Mouse (Mus musculus): ENCODE data around the gene Ntpcr. TPM values are rescaled to one million over a fixed set of nuclear protein-coding genes. Genes with fewer than 3 reads are reported as not detected.
A peak's percentile ranks its signal among the peaks of the same experiment; 100 is the strongest.

Ntpcr gene
- polyA plus RNA-seq, 1 experiment from 2014 or later: 32.7 TPM

DNA sequence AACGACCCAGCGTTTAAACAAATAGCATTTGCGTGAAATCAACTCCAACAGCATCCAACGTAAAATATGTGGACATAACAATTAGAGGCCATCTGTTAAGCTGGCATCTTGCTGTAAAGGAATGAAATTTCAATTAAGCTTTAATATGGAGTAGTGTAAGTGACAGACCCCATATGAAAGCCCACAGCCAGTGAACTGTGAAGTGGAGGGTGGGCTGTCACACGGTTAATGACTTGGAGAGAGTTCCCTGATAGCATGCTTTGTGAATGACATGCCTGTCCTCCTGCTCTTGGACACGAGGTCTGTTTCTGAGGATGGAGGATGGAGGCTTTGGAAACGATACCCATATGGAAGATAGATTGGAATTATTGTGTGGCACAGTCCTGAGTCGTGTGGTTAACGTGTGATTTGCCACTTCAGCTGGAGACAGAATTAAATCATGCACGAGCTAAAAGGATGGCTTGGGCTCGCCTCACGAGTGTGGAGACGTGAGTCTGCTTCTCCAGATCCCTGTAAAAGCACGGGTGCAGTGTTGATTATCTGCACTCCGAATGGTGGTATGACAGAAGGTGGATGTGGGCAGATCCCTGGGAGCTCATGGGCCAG lies 26.8 kb upstream of the Ntpcr start:
- Histone ChIP-seq H3K9ac (no peak overlapping the region), H3K4me2 (no peak overlapping the region), H3K36me3 (no peaks in the 10 kb centered on the region), H3K4me1 (no peaks in the 10 kb centered on the region), H3K4me3 (no peak overlapping the region), H3K27me3 (no peaks in the 10 kb centered on the region), H3K27ac (no peak overlapping the region), H3K9me3 (no peaks in the 10 kb centered on the region)
- WGBS: 73% methylated on average over 15 of the region's 15 CpGs
- no peak for ATAC-seq (ENCODE audit: borderline replicate concordance, extremely low read depth, low FRiP score, low TSS enrichment)

DNA sequence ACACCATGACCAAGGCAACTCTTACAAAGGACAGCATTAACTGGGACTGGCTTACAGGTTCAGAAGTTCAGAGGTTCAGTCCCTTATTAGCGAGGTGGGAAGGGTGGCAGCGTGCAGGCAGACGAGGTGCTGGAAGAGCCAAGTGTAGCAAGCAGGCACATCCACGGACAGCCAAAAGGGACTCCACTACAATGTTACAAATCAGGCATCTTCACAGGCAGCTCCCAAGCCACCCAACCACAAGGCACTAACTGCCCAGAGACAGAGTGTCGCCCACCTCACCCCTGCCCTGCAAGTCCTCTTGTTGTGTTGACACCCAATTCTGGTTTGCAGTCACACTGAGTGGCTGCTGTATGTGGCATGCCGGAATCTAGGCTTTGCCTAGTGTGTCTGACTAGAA lies 25.3 kb upstream of the Ntpcr start:
- H3K36me3 ChIP-seq: no peaks in the 10 kb centered on the region
- 78% methylated on average over 6 of the region's 6 CpGs for WGBS
- no peak overlapping the region for H3K9ac ChIP-seq
- no peaks in the 10 kb centered on the region for H3K4me1 ChIP-seq
- no peak overlapping the region for H3K4me3 ChIP-seq
- H3K27me3 ChIP-seq: no peaks in the 10 kb centered on the region
- H3K9me3 ChIP-seq: no peaks in the 10 kb centered on the region
- no peak overlapping the region for H3K4me2 ChIP-seq
- ATAC-seq (ENCODE audit: borderline replicate concordance, extremely low read depth, low FRiP score, low TSS enrichment): no peak
- no peak overlapping the region for H3K27ac ChIP-seq

DNA sequence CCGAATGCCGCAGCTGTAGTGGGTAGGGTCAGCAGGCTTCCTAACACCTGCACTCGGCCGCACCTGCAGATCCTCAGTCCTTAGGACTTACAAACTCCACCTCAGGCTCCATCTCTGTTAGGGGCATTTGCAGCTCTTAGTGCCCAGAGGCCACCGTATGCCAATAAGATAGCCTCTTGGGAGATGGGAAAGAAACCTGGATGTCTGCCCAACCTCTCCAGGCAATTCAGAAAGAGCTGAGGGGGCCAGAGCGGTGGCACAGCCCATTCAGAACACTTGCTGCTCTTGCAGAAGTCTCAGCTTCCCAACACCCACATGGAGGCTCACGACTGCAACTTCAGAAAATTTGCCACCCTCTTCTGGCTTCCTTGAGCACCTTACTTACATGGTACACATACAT lies 23.9 kb upstream of the Ntpcr start:
- Histone ChIP-seq H3K36me3 (no peaks in the 10 kb centered on the region), H3K4me3 (no peak overlapping the region), H3K27me3 (no peaks in the 10 kb centered on the region), H3K9me3 (no peaks in the 10 kb centered on the region), H3K4me1 (no peaks in the 10 kb centered on the region), H3K4me2 (no peak overlapping the region), H3K9ac (no peak overlapping the region), H3K27ac (no peak overlapping the region)
- ATAC-seq (ENCODE audit: borderline replicate concordance, extremely low read depth, low FRiP score, low TSS enrichment): no peak
- 78% methylated on average over 7 of the region's 7 CpGs for WGBS

DNA sequence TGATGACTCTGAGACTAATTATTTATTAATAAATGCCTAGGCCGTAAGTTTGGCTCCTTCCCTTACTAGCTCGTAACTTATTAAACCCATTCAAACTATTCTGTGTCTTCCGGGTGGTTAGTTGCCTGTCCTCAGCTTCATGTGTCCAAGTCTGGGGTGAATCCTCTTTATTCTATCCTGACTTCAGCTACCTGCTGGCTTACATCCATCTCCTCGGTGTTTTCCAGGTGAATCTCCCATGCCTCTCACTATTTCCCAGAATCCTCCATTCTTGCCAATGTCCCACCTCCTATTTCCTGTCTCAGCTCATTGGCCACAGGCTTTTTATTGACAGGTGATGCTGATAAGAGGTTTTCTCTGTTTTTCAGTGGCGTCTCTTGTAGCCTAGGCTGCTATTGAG lies 20.6 kb upstream of the Ntpcr start:
- no peaks in the 10 kb centered on the region for H3K36me3 ChIP-seq
- no peaks in the 10 kb centered on the region for H3K4me1 ChIP-seq
- no peak for ATAC-seq (ENCODE audit: borderline replicate concordance, extremely low read depth, low FRiP score, low TSS enrichment)
- no peak overlapping the region for H3K9ac ChIP-seq
- H3K4me3 ChIP-seq: no peak overlapping the region
- no peaks in the 10 kb centered on the region for H3K9me3 ChIP-seq
- no peak overlapping the region for H3K4me2 ChIP-seq
- 83% methylated on average over 5 of the region's 5 CpGs for WGBS
- H3K27ac ChIP-seq: no peak overlapping the region
- no peaks in the 10 kb centered on the region for H3K27me3 ChIP-seq

DNA sequence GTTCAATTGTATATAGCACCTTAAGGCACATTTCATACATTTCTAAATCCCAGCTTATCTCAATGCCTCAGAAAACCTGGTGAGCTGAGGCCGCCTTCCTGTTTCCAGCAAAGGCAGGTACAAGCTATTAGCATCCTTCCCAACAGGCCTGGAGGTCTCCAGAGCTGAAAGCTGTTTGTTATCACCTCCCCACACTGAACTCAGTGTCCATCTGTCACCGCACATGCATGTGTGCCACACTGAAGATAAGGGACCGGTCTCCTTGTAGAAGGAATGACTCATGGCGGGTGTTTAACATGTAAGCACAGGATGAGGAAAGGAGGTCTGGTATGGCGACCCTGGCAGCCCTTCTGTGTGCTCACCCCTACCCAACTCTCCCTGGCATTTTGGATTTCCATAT lies 18.2 kb upstream of the Ntpcr start:
- H3K4me1 ChIP-seq: no peaks in the 10 kb centered on the region
- 71% methylated on average over 5 of the region's 5 CpGs for WGBS
- no peak overlapping the region for H3K4me2 ChIP-seq
- no peaks in the 10 kb centered on the region for H3K36me3 ChIP-seq
- no peaks in the 10 kb centered on the region for H3K9me3 ChIP-seq
- no peak overlapping the region for H3K27ac ChIP-seq
- H3K9ac ChIP-seq: no peak overlapping the region
- H3K4me3 ChIP-seq: no peak overlapping the region
- H3K27me3 ChIP-seq: no peaks in the 10 kb centered on the region
- ATAC-seq (ENCODE audit: borderline replicate concordance, extremely low read depth, low FRiP score, low TSS enrichment): no peak

DNA sequence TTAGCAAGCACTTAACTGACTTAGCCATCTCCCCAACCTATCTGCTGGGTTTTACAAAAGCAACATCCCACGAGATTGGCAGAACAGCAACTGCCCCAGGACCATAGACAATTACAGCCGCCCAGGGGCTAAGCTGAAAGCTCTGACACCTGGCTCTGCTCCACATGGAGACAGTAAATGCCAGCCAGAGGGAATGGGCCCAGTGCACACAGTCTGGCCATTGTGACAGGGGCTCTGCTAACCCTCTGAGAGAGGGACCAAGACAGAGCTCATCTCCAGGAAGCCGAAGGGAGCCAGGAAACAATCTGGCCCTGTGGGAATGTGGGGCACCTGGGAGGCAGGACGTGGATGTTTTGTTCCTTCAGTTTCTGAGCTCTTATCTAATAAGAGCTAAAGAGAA lies 13.6 kb upstream of the Ntpcr start:
- Histone ChIP-seq H3K36me3 (no peaks in the 10 kb centered on the region), H3K9ac (no peak overlapping the region), H3K9me3 (no peaks in the 10 kb centered on the region), H3K4me1 (no peaks in the 10 kb centered on the region), H3K4me3 (no peak overlapping the region), H3K4me2 (no peak overlapping the region), H3K27me3 (no peaks in the 10 kb centered on the region), H3K27ac (no peak overlapping the region)
- ATAC-seq (ENCODE audit: borderline replicate concordance, extremely low read depth, low FRiP score, low TSS enrichment): no peak
- 37% methylated on average over 4 of the region's 4 CpGs for WGBS

DNA sequence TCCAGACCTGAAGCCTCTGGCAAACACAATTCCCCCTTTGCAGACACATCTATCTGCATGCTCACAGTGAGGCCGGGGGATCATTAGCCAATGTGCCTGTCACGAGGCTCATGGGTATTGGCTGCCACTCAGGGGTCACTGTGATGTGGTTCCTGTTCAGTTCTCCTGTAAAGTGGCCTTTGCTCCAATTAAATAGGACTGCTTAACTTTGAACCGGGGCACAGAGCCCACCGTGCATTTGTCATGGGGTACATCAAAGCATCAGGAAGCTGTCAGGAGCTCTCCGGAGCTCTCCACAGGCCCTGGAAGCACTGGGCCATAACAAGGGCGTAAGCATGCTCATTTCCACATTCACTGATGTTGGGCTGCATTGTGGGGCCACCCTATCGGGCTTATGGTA lies 13.2 kb upstream of the Ntpcr start:
- Histone ChIP-seq H3K36me3 (no peaks in the 10 kb centered on the region), H3K9me3 (no peaks in the 10 kb centered on the region), H3K4me2 (no peak overlapping the region), H3K27me3 (no peaks in the 10 kb centered on the region), H3K9ac (no peak overlapping the region), H3K4me1 (no peaks in the 10 kb centered on the region), H3K4me3 (no peak overlapping the region), H3K27ac (no peak overlapping the region)
- 37% methylated on average over 7 of the region's 7 CpGs for WGBS
- ATAC-seq (ENCODE audit: borderline replicate concordance, extremely low read depth, low FRiP score, low TSS enrichment): no peak

DNA sequence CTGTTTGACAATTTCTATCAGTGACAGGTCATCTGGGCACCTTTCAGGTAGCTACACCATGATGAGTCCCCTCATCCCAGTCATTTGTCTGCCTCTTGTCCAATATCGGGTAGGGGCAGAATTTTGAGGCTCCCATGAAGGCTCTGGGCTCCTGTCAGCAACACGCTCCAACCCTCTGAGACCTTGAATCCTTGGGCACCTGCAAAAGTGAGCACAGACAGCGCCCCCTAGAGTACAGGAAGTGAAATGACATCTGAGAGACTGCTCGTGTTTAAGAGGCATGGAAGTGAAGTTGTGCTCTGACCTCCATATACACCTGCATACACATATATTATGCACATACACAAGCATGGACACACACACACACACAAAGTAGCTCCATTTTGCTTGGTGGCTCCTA lies 10.8 kb upstream of the Ntpcr start:
- H3K27me3 ChIP-seq: no peaks in the 10 kb centered on the region
- ATAC-seq (ENCODE audit: borderline replicate concordance, extremely low read depth, low FRiP score, low TSS enrichment): no peak
- 64% methylated on average over 4 of the region's 4 CpGs for WGBS
- H3K27ac ChIP-seq: no peak overlapping the region
- no peaks in the 10 kb centered on the region for H3K9me3 ChIP-seq
- H3K4me2 ChIP-seq: no peak overlapping the region
- H3K36me3 ChIP-seq: no peaks in the 10 kb centered on the region
- no peaks in the 10 kb centered on the region for H3K4me1 ChIP-seq
- H3K4me3 ChIP-seq: no peak overlapping the region
- no peak overlapping the region for H3K9ac ChIP-seq

DNA sequence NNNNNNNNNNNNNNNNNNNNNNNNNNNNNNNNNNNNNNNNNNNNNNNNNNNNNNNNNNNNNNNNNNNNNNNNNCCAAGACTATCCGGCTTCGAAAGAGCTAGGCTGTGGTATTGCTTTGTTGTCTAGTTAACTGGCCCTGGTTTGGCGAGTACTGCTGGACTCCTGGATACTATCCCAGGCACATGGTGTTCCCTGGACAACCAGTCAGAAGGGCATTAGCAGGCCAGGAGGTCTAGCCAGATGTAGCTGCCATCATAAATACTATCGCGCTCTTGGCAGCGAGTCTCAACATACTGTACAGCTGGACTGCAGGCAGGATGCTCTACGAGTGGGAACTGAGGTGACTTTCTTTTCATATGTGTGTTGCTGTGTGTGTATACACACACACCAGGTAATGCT lies 7.1 kb upstream of the Ntpcr start:
- no peak for ATAC-seq (ENCODE audit: borderline replicate concordance, extremely low read depth, low FRiP score, low TSS enrichment)
- Histone ChIP-seq H3K9ac (no peak overlapping the region), H3K4me3 (no peak overlapping the region), H3K4me1 (peaks cover 9% of the 10 kb centered on the region; the same call in 1 of the 2 replicates), H3K27ac (no peak overlapping the region), H3K9me3 (no peaks in the 10 kb centered on the region), H3K27me3 (no peaks in the 10 kb centered on the region), H3K36me3 (no peaks in the 10 kb centered on the region), H3K4me2 (no peak overlapping the region)
- WGBS: 76% methylated on average over 7 of the region's 7 CpGs

DNA sequence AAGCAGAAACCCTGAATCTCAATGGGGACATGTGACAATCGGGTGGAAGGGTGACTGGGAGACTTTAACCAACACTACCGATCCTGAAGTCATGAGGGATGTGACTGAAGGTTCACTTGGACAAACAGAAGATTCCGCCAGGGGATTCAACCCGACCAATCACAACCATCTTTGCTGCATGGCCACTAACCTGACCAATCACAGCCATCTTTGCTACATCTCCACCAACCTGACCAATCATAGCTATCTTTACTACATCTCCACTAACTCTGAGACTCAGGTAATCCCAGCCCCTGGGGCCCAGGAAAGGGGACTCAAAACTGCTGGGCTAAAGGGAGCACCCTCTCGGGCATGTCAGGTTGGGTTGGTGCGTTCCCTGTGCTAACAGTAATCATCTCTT lies 6.3 kb upstream of the Ntpcr start:
- Histone ChIP-seq H3K9ac (no peak overlapping the region), H3K27ac (no peak overlapping the region), H3K4me3 (no peak overlapping the region), H3K9me3 (no peaks in the 10 kb centered on the region), H3K4me2 (no peak overlapping the region), H3K4me1 (peaks cover 14% of the 10 kb centered on the region), H3K36me3 (no peaks in the 10 kb centered on the region), H3K27me3 (no peaks in the 10 kb centered on the region)
- no peak for ATAC-seq (ENCODE audit: borderline replicate concordance, extremely low read depth, low FRiP score, low TSS enrichment)
- WGBS: 83% methylated on average over 6 of the region's 6 CpGs

DNA sequence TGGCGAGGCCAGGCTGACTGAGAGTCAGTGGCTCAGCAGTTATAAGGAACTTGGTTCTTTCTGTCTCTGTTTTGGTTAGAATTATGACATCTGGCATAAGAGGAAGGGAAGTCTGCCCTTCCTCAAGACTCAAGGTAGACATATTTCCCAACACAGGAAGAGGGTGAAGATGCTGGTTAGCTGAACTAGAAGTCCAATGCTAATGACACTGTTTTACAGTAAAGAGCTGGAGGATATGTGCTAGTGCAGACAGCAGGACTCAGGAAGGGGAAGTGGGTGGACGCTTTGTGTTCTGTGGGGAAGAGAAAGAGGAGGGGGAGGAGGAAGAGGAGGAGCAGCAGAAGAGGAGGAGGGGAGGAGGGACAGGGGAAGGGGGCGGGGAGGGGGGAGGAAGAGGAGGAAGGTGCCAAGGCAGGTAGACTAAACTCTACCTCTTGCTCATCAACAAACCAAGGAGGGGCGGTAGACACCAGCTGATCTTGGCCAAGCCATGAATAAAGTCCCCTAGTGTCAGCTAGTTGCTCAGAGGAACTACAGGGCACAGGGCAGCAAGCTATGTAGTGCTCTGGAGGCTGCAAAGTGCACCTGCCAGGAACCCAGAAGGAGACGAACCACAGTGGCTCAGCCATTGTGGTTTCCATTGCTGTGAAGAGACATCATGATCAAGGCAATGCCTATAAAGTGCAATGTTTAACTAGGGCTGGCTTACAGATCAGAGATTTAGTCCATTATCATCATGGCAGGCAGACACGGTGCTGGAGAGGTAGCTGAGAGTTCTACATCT lies 4.5 kb upstream of the Ntpcr start:
- no peaks in the 10 kb centered on the region for H3K27me3 ChIP-seq
- ATAC-seq (ENCODE audit: borderline replicate concordance, extremely low read depth, low FRiP score, low TSS enrichment): no peak
- H3K36me3 ChIP-seq: no peaks in the 10 kb centered on the region
- H3K4me1 ChIP-seq: peaks cover 14% of the 10 kb centered on the region
- no peak overlapping the region for H3K27ac ChIP-seq
- no peaks in the 10 kb centered on the region for H3K9me3 ChIP-seq
- 79% methylated on average over 6 of the region's 6 CpGs for WGBS
- H3K9ac ChIP-seq: no peak overlapping the region
- no peak overlapping the region for H3K4me3 ChIP-seq
- H3K4me2 ChIP-seq: no peak overlapping the region

DNA sequence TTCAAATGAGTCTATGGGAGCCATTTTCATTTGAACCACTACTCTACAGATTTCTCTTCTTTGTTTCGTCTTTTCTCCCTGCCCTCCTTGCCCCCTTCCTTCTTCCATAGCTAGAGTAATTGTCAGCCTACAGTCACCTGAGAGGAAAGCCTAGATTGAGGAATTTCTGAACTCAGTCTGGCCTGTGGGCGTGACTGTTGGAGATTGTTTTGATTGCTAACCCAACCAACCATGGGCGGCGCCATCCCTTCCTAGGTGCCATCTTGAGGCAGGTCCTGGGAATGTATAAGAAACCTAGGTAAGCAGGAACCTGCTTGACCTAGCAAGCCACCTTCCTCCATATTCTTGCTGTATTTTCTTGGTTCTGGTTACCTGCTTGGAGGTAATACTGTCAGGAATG lies 3.6 kb upstream of the Ntpcr start:
- no peak overlapping the region for H3K9ac ChIP-seq
- H3K4me1 ChIP-seq: peaks cover 14% of the 10 kb centered on the region
- no peak overlapping the region for H3K4me3 ChIP-seq
- H3K4me2 ChIP-seq: no peak overlapping the region
- no peaks in the 10 kb centered on the region for H3K27me3 ChIP-seq
- H3K36me3 ChIP-seq: no peaks in the 10 kb centered on the region
- H3K9me3 ChIP-seq: no peaks in the 10 kb centered on the region
- no peak for ATAC-seq (ENCODE audit: borderline replicate concordance, extremely low read depth, low FRiP score, low TSS enrichment)
- 91% methylated on average over 4 of the region's 4 CpGs for WGBS
- peak overlapping the region; percentile 5; the same call in 1 of the 2 replicates for H3K27ac ChIP-seq
